Comparison of ENCODE assay signal across 21 mouse cellular contexts in genomic region chr13:112241431-112241830, GRCm38 (mm10). TPM values are rescaled to one million over a fixed set of nuclear protein-coding genes. Genes with fewer than 3 reads are reported as not detected.
DNase-seq lines count a peak whose midpoint lies in the region; ATAC-seq and TF ChIP-seq lines count a peak whose summit lies in the region.
"Had no signal": no experiment of that assay in that cellular context is flagged by ENCODE, and none has a peak within 500 bp of the region (broad histone marks: within the 10 kb centered on the region; RNA-seq: fewer than 3 reads in every experiment).

No protein-coding gene starts in this region.

- no peak for TF ChIP-seq EP300 in liver, postnatal 0 days (IDR thresholded peaks at IDR 0.05; ENCODE audit: low read depth)

- TF ChIP-seq CTCF in liver, postnatal 0 days (IDR thresholded peaks at IDR 0.05; ENCODE audit: low read depth) = no peak

- peak overlapping the region; percentile 9; the same call in 1 of the 2 replicates for H3K4me3 ChIP-seq in hindbrain, embryonic 10.5 days
- no peak overlapping the region for H3K4me3 ChIP-seq in hindbrain, embryonic 16.5 days (ENCODE audit: low read length)
- no peak overlapping the region for H3K4me3 ChIP-seq in midbrain, embryonic 11.5 days (ENCODE audit: low read depth, low read length)
- H3K4me3 ChIP-seq in midbrain, embryonic 13.5 days (replicated peaks) = no peak overlapping the region
- no peak overlapping the region for H3K4me3 ChIP-seq in liver, postnatal 0 days (ENCODE audit: low read depth, low read length)
- H3K4me3 ChIP-seq: heart, embryonic 13.5 days; megakaryocyte, embryonic 14.5 days had no signal

- peak; percentile 43 for DNase-seq in hindbrain, embryonic 10.5 days (ENCODE audit: low spot score)
- peak; percentile 86 for DNase-seq in midbrain, embryonic 11.5 days (ENCODE audit: low spot score, missing footprints)
- DNase-seq in embryo, embryonic 10.5 days (ENCODE audit: low spot score) = peak; percentile 72
- no peak for DNase-seq in liver, postnatal 0 days
- DNase-seq in adipocyte (ENCODE audit: low spot score) = no peak
- DNase-seq in spleen, postnatal 4 days (ENCODE audit: low spot score in 2 of 2) = no peak
- DNase-seq: adrenal gland, adult 8-10 months; cerebellum, adult 8-10 months; forebrain, postnatal 0 days; gastrocnemius, postnatal 36 days; kidney, adult 8-10 months; kidney, postnatal 25 days; left cerebral cortex, postnatal 4 days; lung, adult 2 months; retina, postnatal 1 day; thymus, adult 2 months had no signal

- peaks cover 18% of the 10 kb centered on the region for H3K4me1 ChIP-seq in hindbrain, embryonic 10.5 days (replicated peaks)
- no peaks in the 10 kb centered on the region for H3K4me1 ChIP-seq in hindbrain, embryonic 16.5 days (ENCODE audit: control insufficient read depth, insufficient read depth, low read depth, low read length)
- H3K4me1 ChIP-seq in midbrain, embryonic 11.5 days (ENCODE audit: control insufficient read depth, insufficient read depth, low read length) = peaks cover 14% of the 10 kb centered on the region
- peaks cover 7% of the 10 kb centered on the region; the same call in 1 of the 2 replicates for H3K4me1 ChIP-seq in midbrain, embryonic 13.5 days (replicated peaks)
- H3K4me1 ChIP-seq in liver, postnatal 0 days (ENCODE audit: insufficient read depth) = 0 out of 2 replicates have a peak, but pooled peaks cover 2% of the 10 kb centered on the region
- H3K4me1 ChIP-seq: megakaryocyte, embryonic 14.5 days had no signal

- H3K9me3 ChIP-seq in hindbrain, embryonic 10.5 days = peaks cover 9% of the 10 kb centered on the region
- no peaks in the 10 kb centered on the region for H3K9me3 ChIP-seq in hindbrain, embryonic 16.5 days (ENCODE audit: control insufficient read depth, low read length)
- H3K9me3 ChIP-seq in midbrain, embryonic 11.5 days (ENCODE audit: control insufficient read depth, low read length) = no peaks in the 10 kb centered on the region; the same call in 1 of the 2 replicates
- no peaks in the 10 kb centered on the region for H3K9me3 ChIP-seq in midbrain, embryonic 13.5 days
- peaks cover 4% of the 10 kb centered on the region; the same call in 1 of the 2 replicates for H3K9me3 ChIP-seq in liver, postnatal 0 days (ENCODE audit: low read length)

- H3K4me2 ChIP-seq in hindbrain, embryonic 16.5 days (ENCODE audit: low read length) = no peak overlapping the region
- peak overlapping the region; percentile 19; the same call in 1 of the 2 replicates for H3K4me2 ChIP-seq in midbrain, embryonic 11.5 days
- H3K4me2 ChIP-seq in midbrain, embryonic 13.5 days (replicated peaks) = no peak overlapping the region
- H3K4me2 ChIP-seq in liver, postnatal 0 days (ENCODE audit: low read depth, low read length) = peak overlapping the region; percentile 33; the same call in 1 of the 2 replicates
- H3K4me2 ChIP-seq: heart, embryonic 13.5 days had no signal

- peaks cover 82% of the 10 kb centered on the region for H3K27me3 ChIP-seq in hindbrain, embryonic 10.5 days (ENCODE audit: insufficient read depth, poor library complexity, severe bottlenecking)
- no peaks in the 10 kb centered on the region; the same call in 1 of the 2 replicates for H3K27me3 ChIP-seq in hindbrain, embryonic 16.5 days (replicated peaks; ENCODE audit: control insufficient read depth, insufficient read depth, low read length)
- peaks cover 36% of the 10 kb centered on the region for H3K27me3 ChIP-seq in midbrain, embryonic 11.5 days (ENCODE audit: control insufficient read depth, insufficient read depth, low read length)
- peaks cover 38% of the 10 kb centered on the region for H3K27me3 ChIP-seq in midbrain, embryonic 13.5 days
- no peaks in the 10 kb centered on the region for H3K27me3 ChIP-seq in liver, postnatal 0 days (ENCODE audit: insufficient read depth, low read length)
- H3K27me3 ChIP-seq: heart, embryonic 13.5 days had no signal

- no peak overlapping the region for H3K9ac ChIP-seq in hindbrain, embryonic 16.5 days (ENCODE audit: low read depth, low read length)
- no peak overlapping the region for H3K9ac ChIP-seq in midbrain, embryonic 11.5 days (ENCODE audit: low read length)
- no peak overlapping the region for H3K9ac ChIP-seq in midbrain, embryonic 13.5 days (replicated peaks)
- H3K9ac ChIP-seq in liver, postnatal 0 days (replicated peaks) = no peak overlapping the region
- H3K9ac ChIP-seq: forebrain, postnatal 0 days; heart, embryonic 13.5 days had no signal

- WGBS in hindbrain, embryonic 10.5 days = 19% methylated on average over 8 of the region's 8 CpGs
- 13% methylated on average over 8 of the region's 8 CpGs for WGBS in hindbrain, embryonic 16.5 days
- 13% methylated on average over 8 of the region's 8 CpGs for WGBS in midbrain, embryonic 11.5 days
- 7% methylated on average over 8 of the region's 8 CpGs for WGBS in midbrain, embryonic 13.5 days
- WGBS in liver, postnatal 0 days (ENCODE audit: insufficient replicate concordance) = 43% methylated on average over 8 of the region's 8 CpGs

- ATAC-seq in hindbrain, embryonic 16.5 days = no peak
- peak; percentile 85 for ATAC-seq in midbrain, embryonic 11.5 days (ENCODE audit: low FRiP score)
- no peak for ATAC-seq in midbrain, embryonic 13.5 days
- ATAC-seq in liver, postnatal 0 days = peak; percentile 60; the same call in 1 of the 2 replicates
- ATAC-seq: CD4-positive, CD25-positive, alpha-beta regulatory T cell, adult 4 months; forebrain, postnatal 0 days had no signal

- H3K36me3 ChIP-seq in hindbrain, embryonic 10.5 days = 0 out of 2 replicates have a peak, but pooled peaks cover 3% of the 10 kb centered on the region
- H3K36me3 ChIP-seq in hindbrain, embryonic 16.5 days (ENCODE audit: control insufficient read depth, insufficient read depth, low read length) = no peaks in the 10 kb centered on the region
- no peaks in the 10 kb centered on the region for H3K36me3 ChIP-seq in midbrain, embryonic 11.5 days (ENCODE audit: control insufficient read depth, insufficient read depth, low read length)
- H3K36me3 ChIP-seq in midbrain, embryonic 13.5 days = no peaks in the 10 kb centered on the region
- H3K36me3 ChIP-seq in liver, postnatal 0 days (replicated peaks; ENCODE audit: insufficient read depth, low read length) = no peaks in the 10 kb centered on the region
- H3K36me3 ChIP-seq: heart, embryonic 13.5 days had no signal

- peak overlapping the region; percentile 35; the same call in 1 of the 2 replicates for H3K27ac ChIP-seq in hindbrain, embryonic 10.5 days
- H3K27ac ChIP-seq in hindbrain, embryonic 16.5 days (ENCODE audit: low read depth, low read length) = no peak overlapping the region
- no peak overlapping the region for H3K27ac ChIP-seq in midbrain, embryonic 11.5 days (ENCODE audit: low read depth, low read length)
- no peak overlapping the region for H3K27ac ChIP-seq in midbrain, embryonic 13.5 days
- H3K27ac ChIP-seq in liver, postnatal 0 days (ENCODE audit: low read depth) = no peak overlapping the region
- H3K27ac ChIP-seq: heart, embryonic 13.5 days had no signal

RNA-seq across cellular contexts. Expression of gene Ankrd55, which starts 46.8 kb away (rescaled TPM):
- 0.68 and 1.9 TPM in 2 replicates for polyA plus RNA-seq in hindbrain, embryonic 10.5 days (2016; fragmentation: Nextera tagmentation; extraction: Ambion mirVana)
- polyA plus RNA-seq in hindbrain, embryonic 16.5 days (2015; fragmentation: Nextera tagmentation; extraction: Ambion mirVana) = 9.9 and 12.6 TPM in 2 replicates
- 1.9 and 2.3 TPM in 2 replicates for polyA plus RNA-seq in midbrain, embryonic 11.5 days (2014; fragmentation: Nextera tagmentation; extraction: Ambion mirVana)
- polyA plus RNA-seq in midbrain, embryonic 13.5 days (2015; fragmentation: Nextera tagmentation; extraction: Ambion mirVana) = 3.6 and 3.9 TPM in 2 replicates
- polyA plus RNA-seq in liver, postnatal 0 days (2015; fragmentation: Nextera tagmentation; extraction: Ambion mirVana) = 1.3 and 1.5 TPM in 2 replicates

Comparison
In these comparisons a context has a peak if more than half of its experiments do, and no peak if none do; other contexts are left out.
1. ATAC-seq: peak in midbrain, embryonic 11.5 days (single experiment) and liver, postnatal 0 days (single experiment); none in hindbrain, embryonic 16.5 days (single experiment) and midbrain, embryonic 13.5 days (single experiment).
2. H3K4me2 ChIP-seq: peak in midbrain, embryonic 11.5 days (single experiment) and liver, postnatal 0 days (single experiment); none in hindbrain, embryonic 16.5 days (single experiment) and midbrain, embryonic 13.5 days (single experiment).
3. DNase-seq: peak in hindbrain, embryonic 10.5 days (single experiment), midbrain, embryonic 11.5 days (single experiment) and embryo, embryonic 10.5 days (single experiment); none in liver, postnatal 0 days (single experiment), adipocyte (single experiment) and spleen, postnatal 4 days (0 of 2).